Mouse (Mus musculus): ENCODE data around the gene Magi1.

Gene Magi1

DNA sequence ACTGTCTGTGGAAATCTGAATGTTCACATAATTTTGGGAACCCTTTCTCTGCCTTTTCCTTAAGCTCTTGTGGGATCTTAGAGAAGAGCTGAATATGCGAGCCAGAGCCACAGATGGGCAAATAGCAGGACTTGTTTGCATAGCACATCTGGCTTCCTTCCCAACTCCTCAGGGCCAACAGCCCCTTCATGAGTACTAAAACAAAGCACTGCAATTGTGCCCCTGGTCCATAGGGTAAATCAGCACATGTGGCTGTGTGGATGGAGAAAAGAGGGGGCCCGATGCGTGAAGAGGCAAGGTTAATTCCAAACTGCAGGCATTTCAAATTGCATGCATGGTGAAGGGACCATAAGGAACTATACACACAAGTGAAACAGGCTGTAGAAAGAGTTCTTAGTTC, 180.1 kb downstream of the Magi1 start:
- no peak for DNase-seq

- no peak for DNase-seq
Observed at GRCm38 (mm10) chr6:94101256-94101655, 182.5 kb downstream of the Magi1 start.

DNA sequence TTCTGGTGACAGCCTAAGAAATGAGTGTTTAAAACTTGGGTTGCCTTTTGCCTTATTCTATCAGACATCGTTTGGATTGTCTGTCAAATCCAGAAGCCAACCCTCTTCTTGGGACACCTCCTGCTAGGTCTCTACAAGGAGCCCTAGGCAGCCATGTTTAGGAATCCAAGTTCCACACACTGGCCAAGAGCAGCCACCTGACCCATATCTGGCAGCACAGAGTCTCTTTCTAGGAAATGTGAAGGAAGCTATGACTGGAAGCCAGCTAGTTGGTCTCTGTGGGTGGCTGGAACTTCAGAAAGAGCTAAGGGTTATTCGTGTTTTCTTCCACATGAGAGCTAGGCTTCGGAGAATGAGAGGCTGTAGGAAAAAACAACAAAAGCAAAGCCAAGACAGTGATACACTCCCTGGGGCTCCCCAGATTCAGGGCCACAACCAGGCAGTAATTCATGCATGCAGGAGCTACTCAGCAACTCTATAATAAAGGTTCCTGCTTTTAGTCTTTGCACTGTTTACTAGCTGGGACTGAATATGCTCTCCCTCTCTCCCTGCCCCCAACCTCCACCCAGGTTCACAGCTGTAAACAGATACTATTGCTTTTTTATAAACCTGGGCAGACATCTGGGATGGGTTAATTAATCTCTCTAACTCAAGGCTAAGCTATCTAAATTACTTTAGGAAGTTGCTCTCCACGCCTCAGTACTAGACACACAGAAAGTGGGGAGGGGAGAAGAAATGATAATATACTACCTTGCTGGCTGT, 188.6 kb downstream of the Magi1 start:
- DNase-seq, result no peak

DNA sequence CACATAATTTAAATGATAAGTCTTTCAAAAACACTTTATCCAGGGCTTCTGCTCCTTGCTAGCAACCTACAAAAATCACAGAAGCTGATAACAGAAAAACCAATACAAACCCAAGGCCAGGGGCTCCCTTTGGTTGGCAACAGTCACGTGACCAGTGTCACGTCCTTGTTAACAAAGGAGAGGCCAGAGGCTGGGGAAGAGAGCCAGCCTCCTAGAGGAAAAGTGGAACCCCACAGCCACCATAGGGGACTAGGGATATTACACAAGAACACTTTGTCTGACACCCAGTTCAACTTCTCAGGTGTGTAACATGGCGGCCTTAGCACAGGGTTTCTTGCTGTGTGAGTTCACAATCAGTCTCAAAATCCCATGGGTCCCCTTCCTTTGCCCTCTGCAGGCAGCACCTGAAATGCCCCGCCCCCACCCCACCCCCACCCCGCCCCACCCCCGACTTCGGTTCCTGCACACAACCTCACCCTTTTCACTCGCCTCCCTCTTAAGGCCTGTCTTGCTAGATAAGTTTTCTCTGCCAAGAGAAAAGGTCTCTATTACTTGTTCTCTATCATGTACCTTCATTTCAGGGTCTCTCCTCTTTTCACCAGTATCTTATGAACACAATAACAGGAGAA, 190.6 kb downstream of the Magi1 start:
- DNase-seq, result no peak

GRCm38 (mm10) chr6:94092500-94092899, 191.2 kb downstream of the Magi1 start:
- DNase-seq, result no peak

DNA sequence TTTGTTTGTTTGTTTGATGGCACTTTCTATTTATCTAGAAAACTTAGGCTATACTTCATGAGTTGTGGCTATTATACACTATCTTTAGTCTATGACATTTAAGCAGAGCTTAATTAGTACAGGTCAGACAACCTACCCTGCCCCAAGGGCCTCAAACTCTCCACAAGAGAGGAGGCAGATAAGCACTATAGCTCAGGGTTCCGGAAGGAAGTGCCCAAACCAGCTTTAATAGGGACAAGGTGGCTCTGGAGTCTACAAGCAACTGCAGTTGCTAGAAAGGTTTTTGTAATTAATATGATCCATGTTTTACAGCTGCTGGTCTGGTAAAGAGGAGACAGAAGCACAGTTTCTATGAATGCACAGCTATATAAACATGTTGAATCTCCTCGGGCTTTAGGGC, 196.9 kb downstream of the Magi1 start:
- no peak for DNase-seq

DNA sequence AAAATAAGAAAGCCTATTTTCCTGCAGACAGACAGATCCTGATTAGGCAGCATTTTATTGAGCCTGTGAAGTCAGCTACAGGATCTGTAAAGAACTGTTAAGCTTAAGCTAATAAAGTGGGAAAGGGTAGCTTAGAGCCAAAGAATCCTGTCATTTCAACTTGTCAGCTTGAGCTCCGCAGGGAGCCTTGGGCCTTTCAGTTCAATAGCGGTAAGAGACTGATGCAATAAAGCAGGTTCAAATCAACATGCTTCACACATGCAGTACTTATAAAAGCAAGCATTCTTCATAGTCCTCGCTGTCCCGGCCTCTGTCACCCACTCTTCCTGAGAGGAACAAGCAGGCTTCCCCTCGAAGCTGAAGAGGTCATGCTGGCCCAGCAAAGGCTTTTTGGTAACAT, 199.0 kb downstream of the Magi1 start:
- peak; percentile 44 for DNase-seq

GRCm38 (mm10) chr6:94083459-94083858, 200.3 kb downstream of the Magi1 start:
- no peak for DNase-seq

DNA sequence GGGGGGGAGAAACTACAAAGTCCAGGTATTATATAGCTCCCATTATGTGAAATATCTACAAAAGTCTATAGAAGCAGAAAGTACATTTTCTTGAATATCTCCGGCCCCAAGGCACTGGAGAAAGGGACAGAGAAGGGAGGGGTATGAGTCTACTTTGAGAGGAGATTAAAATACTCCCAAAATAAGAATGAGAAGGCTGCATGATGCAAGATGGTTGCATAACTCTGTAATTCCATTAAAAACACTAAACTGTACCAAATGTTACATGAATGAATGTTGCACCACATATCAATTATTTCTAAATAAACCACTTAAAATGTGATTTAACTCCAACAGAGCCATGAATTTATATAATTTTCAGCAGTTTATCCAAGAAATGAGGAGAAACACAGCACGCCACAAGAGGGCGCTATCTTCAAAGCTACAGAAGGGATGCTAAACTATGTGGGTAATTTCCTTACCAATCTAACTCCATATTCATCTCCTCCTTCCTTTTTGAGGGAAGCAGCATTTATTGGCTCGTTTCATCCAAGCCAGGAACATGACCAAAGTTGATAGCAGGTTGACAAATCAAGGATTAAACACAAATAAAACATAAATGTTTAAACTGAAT, 202.7 kb downstream of the Magi1 start:
- peak; percentile 79 for DNase-seq

GRCm38 (mm10) chr6:94078934-94079333, 204.8 kb downstream of the Magi1 start:
- DNase-seq, result peak; percentile 18

GRCm38 (mm10) chr6:94077013-94077412, 206.7 kb downstream of the Magi1 start:
- DNase-seq, result no peak

DNA sequence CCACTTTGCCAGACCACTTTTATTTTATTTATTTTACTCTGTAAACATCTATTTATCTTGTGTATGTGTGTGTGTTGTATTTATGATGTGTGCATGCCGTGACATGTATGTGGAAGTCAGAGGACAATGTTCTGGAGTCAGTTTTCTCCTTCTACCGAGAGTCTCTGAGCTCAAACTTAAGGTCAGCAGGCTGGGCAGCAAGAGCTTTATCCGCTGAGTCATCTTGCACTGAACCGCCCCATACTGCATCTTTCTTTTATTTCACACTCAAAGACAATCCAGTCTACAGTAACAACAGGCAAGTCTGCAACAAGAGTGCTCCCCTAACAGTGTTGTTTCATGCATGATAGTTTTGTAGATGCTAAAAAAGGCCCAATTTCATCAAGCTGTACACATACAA, 207.7 kb downstream of the Magi1 start:
- DNase-seq, result no peak

DNA sequence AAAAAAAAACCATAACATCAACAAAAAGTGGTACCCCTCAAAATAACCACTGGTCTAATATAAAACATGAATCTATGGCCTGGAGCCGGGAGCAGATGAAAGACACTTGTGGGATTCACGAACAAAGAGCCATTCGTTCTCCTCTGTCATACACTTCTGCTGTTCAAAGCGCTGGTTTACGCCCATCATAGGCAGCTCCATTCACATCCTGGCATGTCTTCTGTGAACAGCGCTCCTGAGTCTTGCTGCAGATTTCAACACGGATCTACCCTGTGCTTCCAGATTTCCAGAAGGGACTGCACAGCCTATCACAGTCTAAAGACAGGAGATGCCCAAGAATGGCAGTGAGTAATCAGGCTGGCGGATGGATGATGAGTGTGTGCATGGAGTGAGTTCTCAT, 208.5 kb downstream of the Magi1 start:
- no peak for DNase-seq

- DNase-seq, result no peak
Observed at GRCm38 (mm10) chr6:94071676-94072075, 212.0 kb downstream of the Magi1 start.

DNA sequence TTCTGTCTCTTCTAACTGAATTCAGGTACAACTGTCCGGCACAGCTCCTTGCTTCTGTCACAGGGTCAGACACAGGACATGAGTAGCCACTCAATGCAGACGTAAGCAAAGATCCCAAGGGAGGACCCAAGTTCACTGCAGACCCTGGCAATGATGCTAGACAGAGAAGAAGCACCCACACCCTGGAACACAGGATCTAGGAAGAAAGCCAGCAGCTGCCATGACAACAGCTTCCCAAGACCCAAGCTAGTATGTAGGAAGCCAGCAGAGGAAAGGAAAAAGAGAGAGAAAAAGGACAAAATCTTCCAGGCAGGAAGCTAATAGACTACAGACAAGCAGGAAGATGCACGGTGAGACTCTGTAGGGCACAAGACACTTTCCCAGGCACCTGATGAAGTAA, 213.0 kb downstream of the Magi1 start:
- no peak for DNase-seq

DNA sequence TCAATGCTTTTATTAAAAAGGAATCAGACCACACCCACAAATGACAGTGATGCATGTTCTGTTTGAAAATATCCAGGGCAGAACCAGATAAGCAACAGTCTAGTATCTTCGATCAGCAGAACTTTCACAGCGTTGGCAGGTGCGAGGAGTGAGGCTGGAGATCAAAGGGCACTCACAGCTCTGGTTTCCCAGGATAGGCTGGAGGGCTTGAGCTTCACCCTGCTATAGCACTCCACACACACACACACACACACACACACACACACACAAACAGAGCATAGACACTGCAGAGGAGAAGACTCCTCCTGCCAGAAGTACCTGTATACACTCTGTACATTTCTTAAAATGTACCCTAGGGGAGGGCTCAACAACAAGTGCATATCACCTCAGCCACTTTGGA, 214.3 kb downstream of the Magi1 start:
- DNase-seq, result no peak

GRCm38 (mm10) chr6:94067741-94068450, 215.8 kb downstream of the Magi1 start:
- no peak for DNase-seq

GRCm38 (mm10) chr6:94064832-94065231, 218.9 kb downstream of the Magi1 start:
- DNase-seq, result no peak

GRCm38 (mm10) chr6:94063542-94063941, 220.2 kb downstream of the Magi1 start:
- DNase-seq, result no peak

DNA sequence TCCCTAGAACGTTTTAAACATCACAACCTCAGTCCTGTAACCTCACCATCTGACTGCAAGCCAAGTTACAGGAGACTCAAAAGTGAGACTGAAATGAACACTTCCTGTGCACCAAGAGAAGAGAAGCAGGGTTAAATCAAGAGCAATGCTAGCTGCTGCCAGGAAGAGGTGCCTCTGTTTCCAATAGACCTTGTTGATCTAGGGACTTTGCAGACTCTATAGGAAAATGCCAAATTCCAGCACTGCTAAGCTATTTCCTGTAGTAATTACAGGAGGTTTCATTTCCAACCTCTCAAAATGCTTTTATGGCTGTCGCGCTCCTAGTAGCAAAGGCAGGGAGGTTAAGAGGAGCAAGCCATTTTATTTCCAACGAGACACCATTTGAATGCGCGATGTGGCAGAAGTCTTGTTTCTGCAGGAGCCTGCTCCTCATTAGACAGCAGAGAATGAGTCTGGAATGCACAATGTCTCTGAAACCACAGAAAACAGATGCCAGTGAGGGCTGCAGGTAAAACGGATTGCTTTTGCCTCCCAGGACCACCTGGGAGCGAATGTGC, 222.2 kb downstream of the Magi1 start:
- DNase-seq, result no peak

- no peak for DNase-seq
Observed at GRCm38 (mm10) chr6:94060621-94061213, 223.0 kb downstream of the Magi1 start.

GRCm38 (mm10) chr6:94059090-94059489, 224.6 kb downstream of the Magi1 start:
- DNase-seq, result no peak

- DNase-seq, result peak; percentile 73
Observed at GRCm38 (mm10) chr6:94053920-94054319, 229.8 kb downstream of the Magi1 start.

Data from retina, postnatal 1 day (tissue).